Mouse (Mus musculus) forebrain, embryonic 11.5 days (tissue): ENCODE data around the gene Mrpl53. TPM values are rescaled to one million over a fixed set of nuclear protein-coding genes. Genes with fewer than 3 reads are reported as not detected.
A peak's percentile ranks its signal among the peaks of the same experiment; 100 is the strongest.

Experiments
- ATAC-seq: fragments of 200-750 bp; cut with Nextera tagmentation; replicated peaks from 2 replicates; pipeline ENCODE4 v1.8.0; 2017; ENCODE audit warnings: moderate TSS enrichment; ENCODE audit not compliant: low FRiP score
- DNase-seq: peaks from one replicate; pipeline ENCODE4 v3.0.0-alpha.2; 2017; ENCODE audit warnings: low spot score
- H3K27ac ChIP-seq: fragments of 300-500 bp; sonication (generic); 2 replicates; pipeline ENCODE4 v1.5.1; 2014; ENCODE audit warnings: low read depth, low read length
- H3K27me3 ChIP-seq: fragments of 300-500 bp; sonication (generic); 2 replicates; pipeline ENCODE4 v1.6.1; 2014; ENCODE audit warnings: mild to moderate bottlenecking, low read length, mixed read lengths; ENCODE audit not compliant: control insufficient read depth, insufficient read depth
- H3K36me3 ChIP-seq: fragments of 300-500 bp; sonication (generic); 2 replicates; pipeline ENCODE4 v1.6.1; 2014; ENCODE audit warnings: mild to moderate bottlenecking, low read length, moderate library complexity, mixed read lengths; ENCODE audit not compliant: control insufficient read depth, insufficient read depth
- H3K4me1 ChIP-seq: fragments of 300-500 bp; sonication (generic); replicated peaks from 2 replicates; pipeline ENCODE4 v1.6.1; 2014; ENCODE audit warnings: low read length, mixed read lengths; ENCODE audit not compliant: control insufficient read depth, insufficient read depth
- H3K4me2 ChIP-seq: fragments of 300-500 bp; sonication (generic); 2 replicates; pipeline ENCODE4 v1.6.1; 2014; ENCODE audit warnings: low read depth, mild to moderate bottlenecking, low read length, moderate library complexity, mixed read lengths; ENCODE audit not compliant: severe bottlenecking
- H3K4me3 ChIP-seq: fragments of 300-500 bp; sonication (generic); 2 replicates; pipeline ENCODE4 v1.5.1; 2014; ENCODE audit warnings: low read depth, low read length
- H3K9ac ChIP-seq: fragments of 300-500 bp; sonication (generic); 2 replicates; pipeline ENCODE4 v1.6.1; 2014; ENCODE audit warnings: low read length
- H3K9me3 ChIP-seq: fragments of 300-500 bp; sonication (generic); 2 replicates; pipeline ENCODE4 v1.6.1; 2016; ENCODE audit warnings: low read length, mixed read lengths; ENCODE audit not compliant: control insufficient read depth
- WGBS: fragments of 180-500 bp; shearing (Covaris S2); extraction: QIAGEN DNeasy Blood & Tissue Kit; methylation state at CpG from one replicate; pipeline ENCODE4 v1.1.7; 2014; 5-methylcytosine and 5-hydroxymethylcytosine counted together
- polyA plus RNA-seq: library from polyadenylated mRNA; unstranded; fragments of >200 nt; fragmentation: Nextera tagmentation; extraction: Ambion mirVana; gene quantifications from 2 replicates; pipeline ENCODE4 v1.2.1, GENCODE M21; 2014

Mrpl53 gene
- polyA plus RNA-seq, 1 experiment from 2014 or later, result 123 TPM

GRCm38 (mm10) chr6:83142211-83142731 is 33.4 kb downstream of the Mrpl53 start:
- WGBS, result 2% methylated on average over 41 of the region's 41 CpGs
- Histone ChIP-seq H3K27ac (no peak overlapping the region), H3K4me1 (peaks cover 24% of the 10 kb centered on the region), H3K9me3 (no peaks in the 10 kb centered on the region), H3K27me3 (no peaks in the 10 kb centered on the region), H3K4me3 (peak overlapping the region; percentile 20), H3K36me3 (no peaks in the 10 kb centered on the region), H3K9ac (peak overlapping the region; percentile 54), H3K4me2 (peak overlapping the region; percentile 61)
- ATAC-seq (no peak), DNase-seq (peak; percentile 58)

- Histone ChIP-seq H3K9ac (no peak overlapping the region), H3K4me2 (no peak overlapping the region)
- WGBS, result 54% methylated on average over 11 of the region's 11 CpGs
These were observed 34.0 kb downstream of the Mrpl53 start for GRCm38 (mm10) chr6:83142886-83143285.

GRCm38 (mm10) chr6:83145209-83145608 is 36.4 kb downstream of the Mrpl53 start:
- no peak overlapping the region for H3K9ac ChIP-seq
- DNase-seq, result no peak

More at GRCm38 (mm10) chr6:83142886-83143285, 34.0 kb downstream of the Mrpl53 start:
- Histone ChIP-seq H3K36me3 (no peaks in the 10 kb centered on the region), H3K27me3 (no peaks in the 10 kb centered on the region), H3K27ac (no peak overlapping the region), H3K4me1 (peaks cover 19% of the 10 kb centered on the region), H3K4me3 (no peak overlapping the region), H3K9me3 (no peaks in the 10 kb centered on the region)
- no peak for ATAC-seq
- DNase-seq, result no peak

GRCm38 (mm10) chr6:83145805-83146204 is 37.0 kb downstream of the Mrpl53 start:
- 77% methylated on average over 9 of the region's 9 CpGs for WGBS
- Histone ChIP-seq H3K4me3 (no peak overlapping the region), H3K9ac (no peak overlapping the region; the same call in 1 of the 2 replicates), H3K27ac (no peak overlapping the region), H3K4me1 (peaks cover 8% of the 10 kb centered on the region), H3K4me2 (no peak overlapping the region), H3K27me3 (no peaks in the 10 kb centered on the region), H3K9me3 (no peaks in the 10 kb centered on the region), H3K36me3 (no peaks in the 10 kb centered on the region; the same call in 1 of the 2 replicates)
- no peak for ATAC-seq
- no peak for DNase-seq

More at GRCm38 (mm10) chr6:83145209-83145608, 36.4 kb downstream of the Mrpl53 start:
- no peak for ATAC-seq
- H3K27me3 ChIP-seq, result no peaks in the 10 kb centered on the region
- 89% methylated on average over 2 of the region's 2 CpGs for WGBS
- no peak overlapping the region for H3K27ac ChIP-seq
- peaks cover 8% of the 10 kb centered on the region for H3K4me1 ChIP-seq
- H3K9me3 ChIP-seq, result no peaks in the 10 kb centered on the region
- H3K4me2 ChIP-seq, result no peak overlapping the region
- no peaks in the 10 kb centered on the region for H3K36me3 ChIP-seq
- H3K4me3 ChIP-seq, result no peak overlapping the region

GRCm38 (mm10) chr6:83147280-83147679 is 38.4 kb downstream of the Mrpl53 start:
- ATAC-seq (no peak), DNase-seq (no peak)
- WGBS, result 66% methylated on average over 7 of the region's 7 CpGs
- H3K9ac ChIP-seq, result no peak overlapping the region; the same call in 1 of the 2 replicates
- peaks cover 3% of the 10 kb centered on the region for H3K4me1 ChIP-seq
- no peak overlapping the region for H3K27ac ChIP-seq
- H3K9me3 ChIP-seq, result no peaks in the 10 kb centered on the region
- no peaks in the 10 kb centered on the region for H3K27me3 ChIP-seq
- no peak overlapping the region for H3K4me2 ChIP-seq
- H3K4me3 ChIP-seq, result no peak overlapping the region
- H3K36me3 ChIP-seq, result no peaks in the 10 kb centered on the region; the same call in 1 of the 2 replicates

GRCm38 (mm10) chr6:83151721-83152120 is 42.9 kb downstream of the Mrpl53 start:
- H3K4me3 ChIP-seq, result no peak overlapping the region
- no peaks in the 10 kb centered on the region for H3K9me3 ChIP-seq
- no peak overlapping the region for H3K27ac ChIP-seq
- no peak overlapping the region for H3K4me2 ChIP-seq
- H3K27me3 ChIP-seq, result no peaks in the 10 kb centered on the region
- DNase-seq (no peak), ATAC-seq (no peak)
- H3K36me3 ChIP-seq, result no peaks in the 10 kb centered on the region; the same call in 1 of the 2 replicates
- peaks cover 6% of the 10 kb centered on the region; the same call in 1 of the 2 replicates for H3K4me1 ChIP-seq
- H3K9ac ChIP-seq, result no peak overlapping the region
- WGBS, result 32% methylated on average over 8 of the region's 8 CpGs

GRCm38 (mm10) chr6:83153038-83153437 is 44.2 kb downstream of the Mrpl53 start:
- 81% methylated on average over 12 of the region's 12 CpGs for WGBS
- Histone ChIP-seq H3K27ac (no peak overlapping the region), H3K9ac (no peak overlapping the region), H3K4me1 (peaks cover 6% of the 10 kb centered on the region; the same call in 1 of the 2 replicates), H3K9me3 (no peaks in the 10 kb centered on the region), H3K36me3 (no peaks in the 10 kb centered on the region; the same call in 1 of the 2 replicates), H3K4me3 (no peak overlapping the region), H3K4me2 (no peak overlapping the region), H3K27me3 (no peaks in the 10 kb centered on the region)
- no peak for DNase-seq
- ATAC-seq, result no peak

GRCm38 (mm10) chr6:83153485-83153884 is 44.6 kb downstream of the Mrpl53 start:
- H3K9ac ChIP-seq, result no peak overlapping the region
- 74% methylated on average over 5 of the region's 5 CpGs for WGBS
- no peak overlapping the region for H3K4me3 ChIP-seq
- no peak for ATAC-seq
- no peaks in the 10 kb centered on the region for H3K9me3 ChIP-seq
- peaks cover 6% of the 10 kb centered on the region; the same call in 1 of the 2 replicates for H3K4me1 ChIP-seq
- H3K4me2 ChIP-seq, result no peak overlapping the region
- no peak for DNase-seq
- H3K27me3 ChIP-seq, result no peaks in the 10 kb centered on the region
- H3K36me3 ChIP-seq, result no peaks in the 10 kb centered on the region; the same call in 1 of the 2 replicates
- no peak overlapping the region for H3K27ac ChIP-seq
